Mouse (Mus musculus) layer of hippocampus, adult 18-20 months (tissue): Measurements from ENCODE around the gene St6gal1. TPM values are rescaled to one million over a fixed set of nuclear protein-coding genes. Genes with fewer than 3 reads are reported as not detected.
A peak's percentile ranks its signal among the peaks of the same experiment; 100 is the strongest.

Experiments used
- DNase-seq, 2 experiments: peaks; one replicate each; pipeline ENCODE4 v3.0.0; 2022; ENCODE audit warnings: low spot score in 2 of 2
- total RNA-seq, 2 experiments: library from RNA; stranded (reverse); gene quantifications; 2 replicates each; pipeline ENCODE4 v1.2.3; 2021

St6gal1 gene
- total RNA-seq, 2 experiments from 2014 or later: 15.9 to 16.3 TPM

DNA sequence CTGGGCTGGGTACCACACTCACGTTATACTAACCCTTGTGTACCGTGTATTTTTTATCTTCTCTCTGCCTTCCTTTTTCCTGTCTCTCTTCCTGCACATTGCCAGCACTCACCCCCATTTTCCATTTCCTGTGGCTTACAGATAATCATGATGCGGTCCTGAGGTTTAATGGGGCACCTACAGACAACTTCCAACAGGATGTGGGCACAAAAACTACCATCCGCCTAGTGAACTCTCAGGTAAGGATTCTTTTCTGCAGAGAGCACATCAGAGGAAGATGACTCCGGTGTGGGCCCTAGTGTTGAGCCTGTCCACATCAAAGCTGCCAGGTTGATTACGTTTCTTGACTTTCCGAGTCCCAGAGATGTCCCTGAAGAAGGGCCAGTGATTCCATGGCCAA, 103.7 kb downstream of the St6gal1 start:
- no peak for DNase-seq

DNA sequence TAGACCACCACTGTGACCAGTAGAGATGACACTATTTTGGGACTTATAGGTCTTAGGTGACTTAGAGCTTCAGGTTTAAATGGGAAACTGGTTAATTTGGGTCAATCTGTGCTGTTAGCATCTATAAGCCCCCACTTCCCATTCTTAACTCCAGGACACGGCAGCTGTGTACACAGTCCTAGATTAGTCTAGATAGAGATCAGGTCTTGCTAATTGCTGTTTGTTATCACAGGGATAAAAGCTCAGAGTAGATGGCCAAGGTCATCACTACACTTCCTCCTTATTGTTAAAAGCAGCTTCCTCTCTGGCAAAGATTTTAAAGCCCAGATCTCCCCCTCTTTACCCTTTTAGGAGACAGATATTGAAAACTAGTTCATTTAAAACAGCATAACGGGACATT, 107.6 kb downstream of the St6gal1 start:
- no peak for DNase-seq

DNA sequence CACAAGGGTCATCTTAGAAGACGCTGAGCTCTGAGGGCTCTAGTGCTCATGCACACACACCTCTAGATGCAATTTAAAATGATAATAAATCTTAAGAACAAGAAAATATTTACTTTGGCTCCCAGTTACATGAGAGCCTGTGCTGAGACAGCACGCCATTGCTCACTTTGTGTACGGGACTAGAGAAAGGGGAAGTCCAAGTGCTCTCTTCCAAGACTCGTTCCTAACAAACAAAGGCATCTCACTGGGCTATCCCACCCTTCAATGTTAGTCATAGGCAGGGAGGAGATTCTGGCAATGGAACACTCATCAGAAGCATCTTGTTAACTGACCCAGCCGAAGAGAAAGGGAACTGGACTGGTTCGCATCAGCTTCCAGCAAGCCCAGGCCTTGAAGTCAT, 108.1 kb downstream of the St6gal1 start:
- no peak for DNase-seq

DNA sequence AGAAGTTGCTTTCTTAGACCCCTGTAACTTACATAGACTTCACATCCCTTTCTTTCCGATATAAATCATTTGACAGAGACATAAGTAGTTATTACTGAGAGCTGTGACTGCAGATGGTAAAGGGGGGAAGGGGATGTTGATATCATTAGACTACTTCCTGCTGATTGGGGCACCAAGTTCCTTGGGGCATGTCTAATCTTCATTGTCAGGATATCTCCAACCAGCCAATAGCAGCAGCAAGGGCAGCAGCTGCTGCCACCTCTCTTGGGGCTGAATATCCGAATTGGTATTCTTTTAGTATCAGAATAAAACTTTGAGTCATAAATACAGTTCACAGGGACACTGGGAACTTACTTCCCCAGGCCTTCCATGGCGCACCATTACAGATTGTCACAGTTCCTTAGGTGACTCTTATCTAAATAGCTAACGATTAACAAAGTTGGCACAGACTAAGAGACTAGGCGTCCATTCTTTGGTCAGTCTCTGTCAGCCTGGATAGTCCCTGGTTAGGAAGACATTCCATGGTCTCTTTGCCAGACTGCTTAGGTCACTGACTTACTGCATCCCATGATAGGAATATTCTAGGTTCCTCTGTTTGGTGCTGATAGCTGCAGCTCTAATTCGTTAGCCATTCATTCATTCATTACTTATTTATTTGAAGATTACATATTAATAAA, 109.5 kb downstream of the St6gal1 start:
- DNase-seq: no peak

DNA sequence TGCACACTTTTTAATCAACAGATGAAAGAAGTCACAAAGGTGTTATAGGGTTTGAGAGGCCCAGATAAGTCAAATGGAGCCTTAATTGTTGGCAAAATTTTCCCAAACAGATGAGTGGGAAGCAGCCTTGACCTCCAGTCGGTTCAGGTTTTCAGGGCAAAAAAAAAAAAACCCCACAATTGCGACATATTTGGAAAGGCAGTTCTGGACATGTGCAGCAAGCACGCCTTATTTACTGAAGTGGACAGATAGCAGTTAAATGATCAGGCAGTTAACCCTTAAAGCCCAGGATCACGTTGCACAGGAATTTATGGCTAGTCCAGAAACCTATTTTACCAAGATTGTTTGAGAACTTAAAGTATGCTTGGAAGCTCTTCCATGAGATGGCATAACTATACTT, 112.8 kb downstream of the St6gal1 start:
- DNase-seq: no peak

DNA sequence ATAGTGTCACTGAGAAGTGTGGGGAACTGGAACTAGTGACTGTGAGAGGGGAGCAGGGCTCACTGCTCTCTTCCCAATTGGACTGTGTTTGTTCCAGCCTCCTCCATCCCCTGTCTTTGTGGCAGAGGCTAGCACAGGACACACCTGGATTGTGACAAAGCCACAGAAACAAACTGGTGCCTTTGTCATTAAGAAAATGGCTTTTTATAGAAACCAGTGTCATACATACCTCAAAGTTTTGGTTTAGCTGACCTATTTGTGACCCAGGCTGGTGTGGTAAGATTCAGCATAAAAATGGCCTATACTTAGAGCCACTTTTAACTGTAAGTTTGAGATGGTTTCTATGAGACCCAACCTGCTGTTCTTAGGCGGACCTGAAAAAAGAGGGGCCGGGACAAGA, 116.7 kb downstream of the St6gal1 start:
- no peak for DNase-seq

DNA sequence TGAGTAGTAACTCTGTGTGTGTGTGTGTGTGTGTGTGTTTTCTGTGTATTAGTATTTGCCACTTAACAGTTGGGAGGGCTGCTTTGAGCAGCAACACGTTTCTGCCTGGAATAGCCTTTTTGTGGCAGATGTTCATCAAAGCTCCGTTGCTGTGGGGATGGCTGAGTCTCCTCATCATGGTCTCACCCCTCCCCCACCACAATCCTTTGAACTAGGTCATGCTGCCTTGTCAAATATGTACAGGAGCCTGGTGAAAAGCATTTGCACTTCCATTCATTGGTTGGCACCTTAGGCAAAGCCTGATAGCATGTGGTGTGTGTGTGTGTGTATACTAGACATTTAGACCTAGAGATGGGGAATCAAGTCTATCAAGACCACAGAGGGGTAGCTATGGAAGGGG, 126.3 kb downstream of the St6gal1 start:
- DNase-seq: no peak

DNA sequence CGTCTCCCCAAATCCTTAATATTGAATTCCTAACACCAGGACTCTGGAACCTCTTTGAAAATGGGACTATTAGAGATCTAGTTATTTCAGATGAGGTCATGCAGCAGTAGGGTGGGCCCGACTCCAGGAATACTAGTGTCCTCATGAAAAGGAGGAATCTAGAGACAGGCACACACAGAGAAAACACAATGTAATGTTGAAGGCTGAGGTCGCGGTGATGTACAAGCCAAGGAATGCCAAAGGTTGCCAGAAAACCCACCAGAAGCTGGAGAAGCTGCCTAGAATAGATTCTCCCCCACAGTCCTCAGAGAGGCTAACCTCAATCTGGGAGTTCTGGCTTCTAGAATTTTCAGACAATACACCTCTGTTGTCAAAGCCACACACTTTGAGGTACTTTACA, 136.5 kb downstream of the St6gal1 start:
- DNase-seq: no peak

DNA sequence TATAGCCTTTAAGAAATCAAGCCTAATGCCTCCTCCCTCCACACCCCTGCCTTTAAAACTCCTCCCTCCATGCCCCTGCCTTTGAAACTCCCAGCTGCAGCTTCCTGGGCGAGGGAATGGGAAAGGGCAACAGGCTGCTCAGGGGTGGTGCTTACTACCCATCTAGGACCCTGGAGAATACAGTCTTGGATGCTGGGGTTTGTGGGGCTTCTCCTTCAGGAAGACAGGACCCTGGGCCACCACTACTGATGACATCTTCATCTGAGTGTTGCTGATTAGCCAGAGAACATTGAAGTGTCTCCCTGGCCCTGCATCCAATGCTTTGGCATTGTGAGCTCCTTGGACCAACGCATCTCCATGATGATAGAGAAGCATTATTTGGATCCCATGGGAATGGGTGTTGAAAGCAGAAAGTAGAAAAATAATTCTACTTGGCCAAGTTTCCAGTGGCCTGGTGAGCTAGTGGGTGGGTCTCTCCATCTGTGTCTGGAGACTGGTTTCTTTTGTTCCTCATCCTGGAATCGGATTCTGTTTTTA, 137.0 kb downstream of the St6gal1 start:
- no peak for DNase-seq

DNA sequence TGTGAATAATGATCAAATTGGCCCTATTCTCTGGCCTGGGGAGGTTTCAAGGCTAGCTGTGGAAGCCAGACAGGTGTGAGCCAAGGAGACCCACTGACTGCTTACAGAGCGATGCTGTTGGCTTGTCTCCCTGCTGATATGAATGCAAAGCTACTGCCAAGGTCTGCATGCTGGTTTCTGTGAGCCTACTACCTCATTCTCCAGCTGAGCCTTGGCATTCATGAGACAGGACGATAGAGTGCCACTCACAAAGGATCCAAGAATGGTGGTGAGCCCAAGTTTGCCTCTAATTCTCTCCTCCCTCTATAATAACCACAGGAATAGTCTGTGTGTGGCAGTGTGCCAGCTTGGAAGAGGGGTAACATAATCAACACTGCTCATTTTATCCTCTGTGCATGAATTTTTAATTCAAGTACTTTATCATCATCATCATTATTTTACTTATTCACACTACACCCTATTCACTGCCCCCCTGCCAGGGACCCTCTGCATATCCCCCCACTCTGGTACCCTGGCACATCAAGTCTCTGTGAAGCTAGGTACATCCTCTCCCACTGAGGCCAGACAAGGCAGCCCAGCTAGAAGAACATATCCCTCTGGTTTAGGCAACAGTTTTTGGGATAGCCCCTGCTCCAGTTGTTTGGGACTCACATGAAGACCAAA, 139.9 kb downstream of the St6gal1 start:
- DNase-seq: no peak

DNA sequence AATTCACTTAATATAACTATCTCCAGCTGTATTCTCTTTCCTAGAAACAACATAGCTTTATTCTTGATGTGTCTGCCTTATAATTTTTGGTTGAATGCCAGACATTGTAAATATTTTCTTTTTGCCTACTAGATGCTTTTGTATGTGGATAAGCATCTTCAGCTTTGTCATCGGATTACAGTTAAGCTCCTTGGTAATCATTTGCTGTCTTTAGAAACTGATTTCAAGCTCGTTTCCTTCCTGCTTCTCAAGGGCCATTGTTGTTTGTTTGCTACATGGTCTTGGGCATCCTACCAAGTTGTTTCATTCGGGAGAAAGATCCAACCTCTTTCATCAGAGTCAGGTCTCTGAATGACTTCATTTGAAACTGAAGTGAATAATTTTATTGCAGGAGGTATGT, 144.6 kb downstream of the St6gal1 start:
- DNase-seq: no peak

DNA sequence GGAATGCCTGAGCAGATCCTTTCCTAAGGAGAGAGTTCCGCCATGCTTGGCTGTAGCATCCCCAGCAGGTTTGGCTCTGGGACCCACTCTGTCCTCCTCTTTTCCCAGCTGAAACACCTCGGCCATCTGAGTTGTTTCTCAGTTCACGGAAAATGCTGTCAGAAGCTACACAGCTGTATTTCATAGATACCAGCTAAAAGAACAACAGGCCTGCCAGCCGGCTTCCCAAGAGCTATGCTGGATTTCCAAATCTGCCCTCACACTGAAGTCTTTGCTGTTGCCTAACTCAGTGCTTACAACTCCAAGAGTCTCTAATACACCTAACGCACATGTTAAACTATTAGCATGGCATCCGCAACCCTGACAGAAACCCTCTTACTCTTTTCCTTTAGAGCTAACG, 146.2 kb downstream of the St6gal1 start:
- DNase-seq: no peak

DNA sequence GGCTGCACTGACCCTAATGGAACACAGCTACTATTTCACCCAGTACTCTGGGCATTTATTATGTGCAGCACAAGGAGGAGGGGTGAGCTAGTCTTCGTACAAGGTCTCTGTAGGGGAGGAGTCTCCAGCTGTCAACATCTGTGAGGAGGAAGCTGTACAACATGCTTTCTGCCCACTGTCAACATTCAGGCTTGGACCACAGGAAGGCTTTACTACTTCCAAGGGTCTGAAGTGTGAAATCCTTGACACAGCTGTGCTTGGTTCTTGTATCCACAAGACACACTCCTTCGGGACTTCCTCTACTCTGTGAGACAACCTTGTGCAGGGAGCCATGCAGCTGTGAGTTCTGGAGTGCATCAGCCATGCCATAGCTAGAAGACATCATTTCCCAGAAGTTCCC, 147.8 kb downstream of the St6gal1 start:
- DNase-seq: no peak

DNA sequence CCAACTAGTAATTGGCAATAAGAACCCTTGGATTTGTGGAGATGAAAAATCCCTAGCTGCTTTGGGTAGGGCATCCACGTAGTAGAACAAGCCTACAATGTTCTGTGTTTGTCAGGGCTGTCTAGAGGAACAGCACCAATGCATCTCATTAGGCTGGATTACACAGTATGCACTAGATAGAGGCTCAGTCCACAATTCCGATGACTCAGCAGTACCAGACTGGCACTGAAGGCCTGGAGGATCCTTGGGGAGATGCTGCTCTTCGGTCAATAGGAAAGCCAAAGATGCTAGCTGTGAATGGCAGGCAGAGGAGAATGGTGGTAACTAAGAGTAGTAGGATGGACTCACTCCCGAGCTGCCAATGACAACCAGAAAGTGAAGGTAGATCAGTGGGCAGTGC, 149.5 kb downstream of the St6gal1 start:
- DNase-seq: no peak

DNA sequence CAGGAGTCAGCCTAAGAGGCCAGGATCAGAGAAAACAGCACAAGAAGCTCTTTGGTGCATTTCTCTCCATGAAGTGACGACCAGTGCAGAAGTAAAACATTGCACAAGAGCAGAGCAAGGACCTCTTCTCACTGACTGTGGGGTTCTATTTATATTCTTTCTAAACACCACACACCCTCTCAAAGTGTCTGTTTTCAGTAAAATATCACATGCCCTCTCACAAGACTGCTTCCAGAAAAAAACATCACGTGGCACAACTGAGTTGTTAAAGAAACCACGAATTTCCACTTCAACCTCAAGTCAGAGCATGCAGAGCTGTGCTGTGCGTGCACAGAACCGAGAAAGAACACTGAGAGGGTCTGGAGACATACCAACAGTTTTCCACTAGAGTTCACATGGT, 150.4 kb downstream of the St6gal1 start:
- DNase-seq: peak in 1 of 2 experiments; percentile 3

DNA sequence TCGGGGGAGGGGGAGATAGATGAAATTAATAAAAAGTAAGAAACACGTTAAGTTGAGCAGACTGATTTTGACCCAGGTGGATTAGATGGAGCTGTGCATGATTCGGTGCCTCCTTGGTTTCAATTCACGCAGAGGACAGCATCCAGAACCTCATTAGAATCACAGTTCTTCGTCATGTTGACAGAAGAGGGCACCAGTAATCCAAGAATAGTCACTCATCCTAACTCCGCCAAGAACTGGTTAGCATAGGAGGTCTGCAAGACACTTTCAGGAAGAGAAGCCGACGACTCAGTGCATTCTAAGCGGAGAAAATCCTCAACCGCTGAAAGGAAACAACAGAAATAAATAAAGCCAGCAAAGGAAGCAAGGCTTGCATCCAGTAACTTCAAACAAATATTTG, 151.6 kb downstream of the St6gal1 start:
- DNase-seq: peak in 1 of 2 experiments; percentile 5

DNA sequence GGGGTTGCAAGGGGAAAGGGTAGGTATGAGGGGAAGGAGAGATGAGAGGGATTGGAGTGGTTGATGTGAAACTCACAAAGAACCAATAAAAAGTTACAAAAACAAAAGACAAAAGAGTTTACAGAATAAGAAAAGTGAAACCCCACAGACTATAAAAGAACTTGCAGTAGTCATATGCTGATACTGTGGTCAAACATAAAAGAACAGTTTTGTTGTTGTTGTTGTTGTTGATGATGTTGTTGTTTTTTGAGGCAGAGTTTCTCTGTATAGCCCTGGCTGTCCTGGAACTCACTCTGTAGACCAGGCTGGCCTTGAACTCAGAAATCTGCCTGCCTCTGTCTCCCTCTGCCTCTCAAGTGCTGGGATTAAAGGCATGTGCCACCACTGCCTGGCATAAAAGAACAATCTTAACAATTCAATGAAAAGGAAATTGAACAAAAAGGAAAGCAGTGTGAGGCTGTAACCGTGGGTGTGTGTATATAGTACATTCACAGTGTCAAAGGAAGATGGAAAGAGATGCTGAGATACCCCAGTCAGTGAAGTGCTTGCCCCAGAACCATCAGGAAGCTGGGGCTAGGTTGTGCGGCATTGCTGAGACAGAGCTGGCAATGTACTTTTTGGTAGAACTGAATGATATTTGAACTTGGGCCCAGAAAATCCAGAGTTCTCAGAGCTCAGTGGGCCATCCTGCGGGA, 155.1 kb downstream of the St6gal1 start:
- no peak for DNase-seq

DNA sequence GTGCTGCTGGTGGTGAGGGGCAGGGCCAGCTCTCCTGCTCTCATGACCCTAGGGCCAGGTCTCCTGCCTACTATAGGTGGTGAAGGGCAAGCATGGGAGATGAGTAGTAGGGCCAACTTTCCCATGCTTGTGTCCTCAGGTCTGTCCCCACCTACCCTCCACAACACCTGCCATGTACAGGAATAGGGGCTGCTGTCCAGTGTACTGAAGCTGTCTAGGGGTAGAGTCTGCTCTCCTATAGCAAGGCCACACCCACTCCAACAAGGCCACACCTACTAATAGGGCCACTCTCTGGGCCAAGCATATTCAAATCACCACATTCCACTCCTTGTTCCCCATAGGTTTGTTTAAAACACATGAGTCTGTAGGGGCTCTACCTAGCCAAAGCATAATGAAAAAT, 159.8 kb downstream of the St6gal1 start:
- no peak for DNase-seq

DNA sequence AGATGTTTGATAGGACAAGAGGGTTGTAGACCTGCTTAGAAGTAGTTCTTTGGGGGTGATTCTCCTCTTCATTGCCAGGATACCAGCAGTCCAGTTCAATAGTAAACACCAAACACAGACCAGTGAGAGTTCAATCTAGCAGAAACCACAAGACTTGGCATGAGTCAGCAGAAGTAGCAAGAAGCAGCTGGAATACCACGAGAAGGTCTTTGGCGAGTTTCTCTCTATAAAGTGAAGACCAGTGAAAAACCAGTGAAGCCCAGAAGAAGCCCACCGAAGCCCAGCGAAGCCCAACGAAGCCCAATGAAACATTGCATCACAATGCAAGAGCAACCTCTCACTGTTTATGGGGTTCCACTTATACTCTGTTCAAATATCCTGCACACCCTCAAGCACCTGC, 173.4 kb downstream of the St6gal1 start:
- no peak for DNase-seq

DNA sequence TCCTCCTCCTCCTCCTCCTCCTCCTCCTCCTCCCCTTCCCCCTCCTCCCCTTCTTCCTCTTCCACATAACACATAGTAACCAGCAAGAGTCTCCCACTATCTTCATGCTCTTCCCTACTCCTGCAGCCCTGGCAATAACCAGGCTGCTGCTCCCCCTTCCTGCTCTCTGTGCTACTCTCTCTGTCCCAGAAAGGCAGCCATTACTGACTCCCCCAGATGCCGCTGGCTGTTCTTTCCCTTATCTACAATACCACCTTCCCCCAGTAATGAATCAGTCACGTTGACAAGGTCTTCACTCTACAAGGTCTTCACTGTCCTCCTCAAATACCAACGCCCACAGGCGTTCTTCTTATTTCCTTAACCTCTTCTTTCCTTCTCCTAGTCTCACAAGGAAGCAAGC, 176.9 kb downstream of the St6gal1 start:
- DNase-seq: no peak

DNA sequence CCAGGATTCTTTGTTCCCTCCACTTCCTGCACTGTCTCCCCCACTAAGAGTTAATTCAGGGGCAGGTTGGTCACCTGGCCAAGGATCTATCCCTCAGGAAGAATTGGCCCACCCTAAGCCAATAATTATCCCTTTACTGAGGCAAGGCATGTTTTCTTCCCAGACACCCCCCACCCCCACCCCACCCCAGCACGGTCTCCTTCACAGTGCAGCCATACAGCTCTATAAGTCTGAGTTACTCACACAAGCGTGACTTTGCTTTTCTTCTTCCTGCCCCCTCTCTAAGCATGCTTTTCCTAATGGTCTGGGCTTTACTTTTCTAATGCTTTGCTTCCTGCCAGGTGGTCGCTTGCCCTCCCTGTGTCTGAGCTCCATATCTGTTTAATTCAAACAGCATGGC, 177.4 kb downstream of the St6gal1 start:
- no peak for DNase-seq

DNA sequence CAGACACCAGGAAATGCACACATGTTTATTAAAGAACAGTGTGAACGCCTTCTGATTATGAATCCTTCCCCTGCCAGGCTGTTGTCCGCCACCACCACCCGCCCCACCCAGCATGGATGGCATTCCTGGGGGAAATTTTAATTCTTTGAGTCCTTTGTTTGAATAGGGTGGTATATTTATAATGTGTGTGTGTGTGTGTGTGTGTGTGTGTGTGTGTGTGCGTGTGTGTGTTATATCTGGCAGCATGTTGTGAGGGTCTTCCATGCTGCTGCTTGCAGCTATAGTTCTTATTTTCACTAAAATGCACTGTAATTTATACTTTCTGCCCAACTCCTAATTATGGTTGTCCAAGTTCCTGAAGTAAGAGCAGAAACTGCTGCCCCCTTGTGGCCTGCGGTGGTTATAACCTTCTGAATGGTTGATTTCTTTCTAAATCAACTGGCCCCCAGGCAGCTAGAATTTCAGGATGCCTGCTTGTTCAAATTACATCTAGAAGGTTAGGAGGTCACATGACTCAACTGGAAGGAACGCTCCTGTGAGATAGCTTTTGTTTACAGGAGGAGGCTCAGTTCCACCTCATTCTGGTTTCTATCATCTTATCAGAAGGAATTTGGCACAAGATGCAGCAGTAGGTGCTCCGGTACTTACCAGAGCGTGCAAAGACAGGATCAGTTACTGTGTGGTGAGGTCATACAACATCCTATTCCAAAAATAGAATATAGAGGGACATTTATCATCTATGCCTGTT, 178.6 kb downstream of the St6gal1 start:
- DNase-seq: peak; percentile 48 to 85
